Mouse (Mus musculus) heart, embryonic 12.5 days (tissue): ENCODE measurements around the gene Phlda3. TPM values are rescaled to one million over a fixed set of nuclear protein-coding genes. Genes with fewer than 3 reads are reported as not detected.
A peak's percentile ranks its signal among the peaks of the same experiment; 100 is the strongest.

Source experiments
- ATAC-seq: fragments of 200-750 bp; cut with Nextera tagmentation; 2 replicates; pipeline ENCODE4 v1.8.0; 2017; ENCODE audit warnings: moderate TSS enrichment, moderate library complexity; ENCODE audit not compliant: insufficient number of reproducible peaks, low FRiP score
- H3K27ac ChIP-seq: fragments of 300-500 bp; sonication (generic); 2 replicates; pipeline ENCODE4 v1.5.1; 2016; ENCODE audit warnings: mild to moderate bottlenecking, moderate library complexity; ENCODE audit not compliant: poor library complexity, severe bottlenecking
- H3K27me3 ChIP-seq: fragments of 300-500 bp; sonication (generic); replicated peaks from 2 replicates; pipeline ENCODE4 v1.6.1; 2016; ENCODE audit warnings: mild to moderate bottlenecking, moderate library complexity
- H3K36me3 ChIP-seq: fragments of 300-500 bp; sonication (generic); 2 replicates; pipeline ENCODE4 v1.6.1; 2016; ENCODE audit warnings: mild to moderate bottlenecking, moderate library complexity
- H3K4me1 ChIP-seq: fragments of 300-500 bp; sonication (generic); replicated peaks from 2 replicates; pipeline ENCODE4 v1.6.1; 2016; ENCODE audit warnings: mild to moderate bottlenecking
- H3K4me2 ChIP-seq: fragments of 300-500 bp; sonication (generic); 2 replicates; pipeline ENCODE4 v1.6.1; 2016; ENCODE audit warnings: mild to moderate bottlenecking, moderate library complexity
- H3K4me3 ChIP-seq: fragments of 300-500 bp; sonication (generic); 2 replicates; pipeline ENCODE4 v1.5.1; 2016; ENCODE audit warnings: mild to moderate bottlenecking
- H3K9ac ChIP-seq: fragments of 300-500 bp; sonication (generic); 2 replicates; pipeline ENCODE4 v1.6.1; 2016; ENCODE audit warnings: mild to moderate bottlenecking, moderate library complexity
- H3K9me3 ChIP-seq: fragments of 300-500 bp; sonication (generic); replicated peaks from 2 replicates; pipeline ENCODE4 v1.6.1; 2016; ENCODE audit warnings: mild to moderate bottlenecking, moderate library complexity
- WGBS: fragments of 180-500 bp; shearing (Covaris S2); methylation state at CpG from one replicate; pipeline ENCODE4 v1.1.7; 2016; 5-methylcytosine and 5-hydroxymethylcytosine counted together
- polyA plus RNA-seq: library from polyadenylated mRNA; unstranded; fragments of >200 nt; fragmentation: Nextera tagmentation; extraction: Ambion mirVana; gene quantifications from 2 replicates; pipeline ENCODE4 v1.2.1, GENCODE M21; 2016

Gene Phlda3
- polyA plus RNA-seq, 1 experiment from 2014 or later, result 74.1 TPM

DNA sequence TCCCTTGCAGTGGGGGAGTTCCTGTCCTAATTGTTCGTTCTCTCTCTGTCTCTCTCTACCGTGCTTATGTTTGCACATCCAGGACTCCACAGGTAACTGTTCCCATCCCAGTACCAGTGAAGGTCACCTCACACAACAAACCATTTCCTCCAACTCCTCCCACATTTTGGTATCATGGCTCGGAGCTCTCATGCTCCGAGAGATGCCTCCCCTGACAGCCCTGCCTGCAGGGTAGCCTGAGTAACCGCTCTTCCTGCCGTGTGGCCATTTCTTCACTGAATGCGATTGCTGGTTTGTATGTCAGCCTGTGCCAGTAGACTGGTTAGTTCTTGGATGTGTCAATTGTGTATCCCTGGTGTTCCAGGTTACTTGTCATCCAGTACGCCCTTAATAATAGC lies 5.7 kb downstream of the Phlda3 start:
- no peak overlapping the region for H3K9ac ChIP-seq

GRCm38 (mm10) chr1:135776596-135776995 lies 10.7 kb downstream of the Phlda3 start:
- Histone ChIP-seq H3K4me2 (no peak overlapping the region), H3K27ac (peak overlapping the region; percentile 3; the same call in 1 of the 2 replicates), H3K4me1 (peaks cover 43% of the 10 kb centered on the region), H3K27me3 (no peaks in the 10 kb centered on the region), H3K4me3 (no peak overlapping the region), H3K9ac (no peak overlapping the region), H3K36me3 (no peaks in the 10 kb centered on the region), H3K9me3 (no peaks in the 10 kb centered on the region)
- ATAC-seq, result no peak

More for the DNA sequence above, 5.7 kb downstream of the Phlda3 start:
- Histone ChIP-seq H3K9me3 (no peaks in the 10 kb centered on the region), H3K36me3 (peaks cover 18% of the 10 kb centered on the region), H3K27me3 (no peaks in the 10 kb centered on the region), H3K27ac (peak overlapping the region; percentile 53; the same call in 1 of the 2 replicates), H3K4me2 (no peak overlapping the region), H3K4me3 (no peak overlapping the region), H3K4me1 (peaks cover 63% of the 10 kb centered on the region)
- WGBS, result 65% methylated on average over 8 of the region's 8 CpGs
- ATAC-seq, result no peak

DNA sequence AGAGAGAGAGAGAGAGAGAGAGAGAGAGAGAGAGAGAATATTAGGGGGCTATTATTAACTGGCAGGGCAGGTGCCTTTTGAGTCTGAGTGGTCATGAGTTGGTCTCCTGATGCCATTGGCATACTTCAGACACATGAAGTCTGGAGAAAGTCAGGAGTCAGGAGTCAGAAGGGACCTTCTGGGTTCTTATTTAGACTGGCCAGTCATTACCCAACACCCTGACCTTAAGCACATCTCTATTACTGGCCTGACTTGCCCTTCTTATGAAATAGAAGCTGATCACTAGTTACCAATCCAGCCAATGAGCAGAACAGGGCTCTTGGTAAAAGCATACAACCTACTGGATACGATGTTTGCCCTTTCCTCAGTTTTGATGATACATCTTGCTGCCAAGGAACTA lies 11.1 kb downstream of the Phlda3 start:
- Histone ChIP-seq H3K4me2 (no peak overlapping the region), H3K9ac (no peak overlapping the region), H3K4me1 (peaks cover 42% of the 10 kb centered on the region), H3K4me3 (no peak overlapping the region), H3K9me3 (no peaks in the 10 kb centered on the region), H3K27ac (peak overlapping the region; percentile 3; the same call in 1 of the 2 replicates), H3K36me3 (no peaks in the 10 kb centered on the region), H3K27me3 (no peaks in the 10 kb centered on the region)
- no peak for ATAC-seq
- WGBS, result 86% methylated on average over 1 of the region's 1 CpGs

GRCm38 (mm10) chr1:135778780-135779535 lies 13.0 kb downstream of the Phlda3 start, which contains the start of gene Tnni1:
Gene Tnni1, plus strand, starts transcription at chr1:135779434.
- H3K9me3 ChIP-seq, result no peaks in the 10 kb centered on the region
- peak within 1 kb of the TSS; percentile 19; the same call in 1 of the 2 replicates for H3K4me2 ChIP-seq

GRCm38 (mm10) chr1:135780649-135781048 lies 14.7 kb downstream of the Phlda3 start:
- Histone ChIP-seq H3K4me3 (no peak overlapping the region), H3K36me3 (no peaks in the 10 kb centered on the region), H3K4me2 (no peak overlapping the region), H3K4me1 (peaks cover 41% of the 10 kb centered on the region), H3K27me3 (no peaks in the 10 kb centered on the region), H3K9ac (no peak overlapping the region), H3K9me3 (no peaks in the 10 kb centered on the region), H3K27ac (no peak overlapping the region)
- 57% methylated on average over 4 of the region's 4 CpGs for WGBS
- no peak for ATAC-seq

More at GRCm38 (mm10) chr1:135778780-135779535, 13.0 kb downstream of the Phlda3 start, which contains the start of gene Tnni1:
- ATAC-seq, result peak; percentile 35
- Histone ChIP-seq H3K27me3 (no peaks in the 10 kb centered on the region), H3K4me1 (peaks cover 42% of the 10 kb centered on the region), H3K27ac (peak within 1 kb of the TSS; percentile 31), H3K4me3 (no peak within 1 kb of the TSS), H3K36me3 (no peaks in the 10 kb centered on the region), H3K9ac (no peak within 1 kb of the TSS)
- WGBS, result 31% methylated on average over 22 of the region's 22 CpGs

GRCm38 (mm10) chr1:135781220-135781619 lies 15.3 kb downstream of the Phlda3 start:
- Histone ChIP-seq H3K4me3 (no peak overlapping the region), H3K9me3 (no peaks in the 10 kb centered on the region), H3K27me3 (no peaks in the 10 kb centered on the region), H3K9ac (peak overlapping the region; percentile 28; the same call in 1 of the 2 replicates), H3K27ac (no peak overlapping the region), H3K4me2 (no peak overlapping the region), H3K36me3 (no peaks in the 10 kb centered on the region), H3K4me1 (peaks cover 36% of the 10 kb centered on the region)
- 0 out of 2 replicates have a peak, but pooled peaks have one; percentile 34 for ATAC-seq
- 15% methylated on average over 13 of the region's 13 CpGs for WGBS

- Histone ChIP-seq H3K27me3 (no peaks in the 10 kb centered on the region), H3K9me3 (no peaks in the 10 kb centered on the region), H3K9ac (no peak overlapping the region), H3K4me2 (no peak overlapping the region), H3K27ac (no peak overlapping the region), H3K4me1 (peaks cover 23% of the 10 kb centered on the region), H3K4me3 (no peak overlapping the region), H3K36me3 (no peaks in the 10 kb centered on the region)
- 50% methylated on average over 10 of the region's 10 CpGs for WGBS
- no peak for ATAC-seq
These were observed 16.9 kb downstream of the Phlda3 start for GRCm38 (mm10) chr1:135782816-135783215.

DNA sequence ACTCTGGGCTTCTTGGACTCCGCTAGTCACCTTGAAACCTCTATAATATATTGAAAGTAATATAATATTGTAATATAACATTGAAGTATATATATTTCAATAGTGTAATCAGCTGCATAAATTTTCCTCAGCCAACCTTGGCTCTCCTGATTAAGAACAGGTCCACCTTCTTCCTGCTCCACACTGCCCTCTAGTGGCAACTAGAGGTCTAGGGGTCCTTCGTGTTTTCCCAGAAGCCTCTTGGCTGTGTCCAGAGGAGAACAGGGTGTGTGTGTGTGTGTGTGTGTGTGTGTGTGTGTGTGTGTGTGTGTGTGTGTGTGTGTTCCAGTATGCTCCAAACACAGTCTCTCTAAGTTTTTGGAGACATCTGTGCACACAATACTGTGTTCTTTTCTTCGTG lies 21.9 kb downstream of the Phlda3 start:
- Histone ChIP-seq H3K4me1 (peaks cover 38% of the 10 kb centered on the region), H3K27ac (no peak overlapping the region), H3K4me2 (no peak overlapping the region), H3K36me3 (no peaks in the 10 kb centered on the region), H3K27me3 (no peaks in the 10 kb centered on the region), H3K4me3 (no peak overlapping the region), H3K9ac (no peak overlapping the region), H3K9me3 (no peaks in the 10 kb centered on the region)
- no peak for ATAC-seq
- 45% methylated on average over 3 of the region's 3 CpGs for WGBS

GRCm38 (mm10) chr1:135788708-135789107 lies 22.8 kb downstream of the Phlda3 start:
- no peak for ATAC-seq

GRCm38 (mm10) chr1:135789815-135790214 lies 23.9 kb downstream of the Phlda3 start:
- no peaks in the 10 kb centered on the region for H3K27me3 ChIP-seq
- H3K9me3 ChIP-seq, result no peaks in the 10 kb centered on the region
- H3K9ac ChIP-seq, result no peak overlapping the region
- H3K4me2 ChIP-seq, result no peak overlapping the region
- no peak overlapping the region for H3K27ac ChIP-seq
- WGBS, result 15% methylated on average over 5 of the region's 5 CpGs
- no peaks in the 10 kb centered on the region for H3K36me3 ChIP-seq
- H3K4me1 ChIP-seq, result peaks cover 54% of the 10 kb centered on the region
- no peak for ATAC-seq
- H3K4me3 ChIP-seq, result no peak overlapping the region

More at GRCm38 (mm10) chr1:135788708-135789107, 22.8 kb downstream of the Phlda3 start:
- Histone ChIP-seq H3K27ac (0 out of 2 replicates have a peak overlapping the region, but pooled peaks have one; percentile 1), H3K4me2 (peak overlapping the region; percentile 51), H3K27me3 (no peaks in the 10 kb centered on the region), H3K4me1 (peaks cover 43% of the 10 kb centered on the region), H3K36me3 (no peaks in the 10 kb centered on the region), H3K4me3 (no peak overlapping the region), H3K9ac (peak overlapping the region; percentile 32; the same call in 1 of the 2 replicates), H3K9me3 (no peaks in the 10 kb centered on the region)
- 7% methylated on average over 10 of the region's 10 CpGs for WGBS

DNA sequence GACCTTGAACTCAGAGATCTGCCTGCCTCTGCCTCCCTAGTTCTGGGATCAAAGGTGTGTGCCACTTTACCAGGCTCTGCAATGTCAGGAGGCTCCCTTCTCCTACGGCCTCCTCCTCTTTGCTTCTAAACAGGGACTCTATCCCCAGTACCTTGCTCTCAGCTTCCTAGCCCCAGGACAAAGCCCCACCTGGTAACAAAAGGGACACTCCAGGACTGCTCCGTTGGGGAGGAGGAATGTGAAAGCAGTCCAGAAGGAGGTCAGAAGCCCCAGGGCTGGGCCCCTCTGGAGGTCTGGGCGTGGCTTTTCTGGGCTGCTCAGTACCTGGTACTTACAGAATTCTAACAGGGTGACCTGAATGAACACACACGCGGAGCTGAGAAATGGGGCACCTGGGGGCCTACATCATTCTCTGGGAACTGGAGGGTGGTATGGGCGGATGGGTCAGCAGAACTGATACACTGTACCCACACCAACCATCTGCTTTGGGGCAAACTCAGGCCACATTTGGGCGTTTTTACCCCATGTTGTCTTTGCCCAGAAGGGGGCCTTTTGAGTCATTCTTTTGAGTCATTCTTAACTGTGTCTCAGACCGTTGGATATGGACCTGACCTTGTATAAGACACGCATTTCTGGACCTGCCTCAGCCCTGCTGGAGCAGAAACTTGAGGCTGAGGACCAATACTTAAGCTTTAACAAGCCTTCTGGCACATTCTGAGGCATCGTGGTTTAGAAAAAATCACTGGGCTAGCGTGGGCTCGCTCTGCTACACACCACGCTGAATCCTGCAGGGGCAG lies 26.4 kb downstream of the Phlda3 start:
- H3K9me3 ChIP-seq, result no peaks in the 10 kb centered on the region
- H3K36me3 ChIP-seq, result no peaks in the 10 kb centered on the region
- H3K27ac ChIP-seq, result no peak overlapping the region; the same call in 1 of the 2 replicates
- no peak overlapping the region for H3K9ac ChIP-seq
- H3K4me1 ChIP-seq, result peaks cover 79% of the 10 kb centered on the region
- no peaks in the 10 kb centered on the region for H3K27me3 ChIP-seq
- no peak overlapping the region for H3K4me2 ChIP-seq
- WGBS, result 69% methylated on average over 13 of the region's 13 CpGs
- H3K4me3 ChIP-seq, result no peak overlapping the region
- ATAC-seq, result no peak
